Mouse (Mus musculus) spleen, embryonic (tissue): ENCODE data around the gene Tmem95.

Experiments used
- CTCF ChIA-PET: fragments of 350-600 bp; sonication (Branson Sonifier 250); formaldehyde crosslinking; loops from one replicate; lab custom pipeline; 2022; lab: Charles Lee

Gene Tmem95

DNA sequence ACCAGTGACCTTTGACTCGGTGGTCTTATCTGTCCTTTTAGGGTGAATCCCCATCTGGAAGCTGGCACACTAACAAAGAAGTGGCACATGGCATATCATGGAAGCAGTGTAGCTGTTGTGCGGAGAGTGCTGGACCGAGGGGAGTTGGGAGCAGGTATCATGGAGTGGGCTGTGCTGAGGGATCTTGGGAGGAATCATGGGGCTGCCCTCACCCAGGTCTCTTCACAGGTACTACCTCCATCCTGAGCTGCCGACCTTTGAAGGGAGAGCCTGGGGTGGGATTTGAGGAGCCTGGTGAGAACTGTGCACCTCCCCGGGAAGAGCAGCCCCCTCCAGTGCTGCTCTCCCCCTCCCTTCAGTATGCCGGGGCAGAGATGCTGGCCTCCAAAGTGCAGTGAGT is 33.9 kb upstream of the Tmem95 start:
- CTCF ChIA-PET, result no interaction called here

GRCm38 (mm10) chr11:69910781-69911560 is 33.2 kb upstream of the Tmem95 start:
- CTCF ChIA-PET, result interaction anchor here (0.5 kb wide), 1 partner anchor 291 kb away, joined by 4 read pairs; no protein-coding TSS in a partner anchor

DNA sequence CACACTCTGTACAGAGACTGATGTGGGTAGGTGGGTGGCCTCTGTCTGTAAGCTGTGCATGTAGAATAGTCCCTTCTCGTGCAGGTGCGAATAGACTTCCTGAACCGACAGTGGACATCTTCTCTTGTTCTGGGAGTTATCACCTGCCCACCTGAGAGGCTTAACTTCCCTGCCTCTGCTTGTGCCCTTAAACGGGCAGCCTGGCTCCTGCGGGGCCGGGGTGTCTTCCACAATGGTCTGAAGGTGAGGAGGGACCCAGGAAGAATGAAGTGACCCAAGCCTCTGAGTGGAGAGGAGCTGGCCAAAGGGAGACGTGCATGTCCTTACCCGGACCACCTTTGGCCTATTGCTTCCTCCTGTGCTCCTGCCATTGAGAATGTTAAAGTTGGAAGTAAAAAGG is 32.4 kb upstream of the Tmem95 start:
- CTCF ChIA-PET, result no interaction called here

DNA sequence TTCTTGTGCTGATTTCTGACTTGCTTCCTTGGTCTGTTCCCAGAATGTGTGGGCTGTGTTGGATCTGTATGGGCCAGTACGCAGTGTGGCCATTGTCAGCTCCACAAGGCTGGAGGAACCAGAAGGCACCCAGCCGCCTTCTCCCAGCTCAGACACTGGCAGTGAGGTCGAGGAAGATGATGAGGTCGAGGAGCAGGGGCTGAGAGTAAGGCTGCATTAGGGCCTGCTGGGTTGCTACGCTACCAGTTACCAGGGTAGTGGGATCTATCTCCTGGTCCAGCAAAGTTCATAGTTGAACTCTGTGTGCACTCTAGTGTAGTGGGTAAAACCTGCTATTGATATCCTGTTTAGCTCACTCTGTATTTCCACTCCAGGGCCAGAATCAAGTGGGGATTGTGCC is 31.4 kb upstream of the Tmem95 start:
- CTCF ChIA-PET, result interaction anchor here (0.7 kb wide), 2 partner anchors 13 to 14 kb away, joined by 4 to 7 read pairs; partner anchors contain the start of gene Acap1

- CTCF ChIA-PET, result interaction anchor here (0.6 kb wide), 1 partner anchor 10 kb away, joined by 3 read pairs; no protein-coding TSS in a partner anchor
These were observed 30.8 kb upstream of the Tmem95 start for GRCm38 (mm10) chr11:69908645-69909044.

GRCm38 (mm10) chr11:69904311-69904710 is 26.5 kb upstream of the Tmem95 start:
- CTCF ChIA-PET, result interaction anchor here (0.7 kb wide), 1 partner anchor 82 kb away, joined by 3 read pairs; no protein-coding TSS in a partner anchor

DNA sequence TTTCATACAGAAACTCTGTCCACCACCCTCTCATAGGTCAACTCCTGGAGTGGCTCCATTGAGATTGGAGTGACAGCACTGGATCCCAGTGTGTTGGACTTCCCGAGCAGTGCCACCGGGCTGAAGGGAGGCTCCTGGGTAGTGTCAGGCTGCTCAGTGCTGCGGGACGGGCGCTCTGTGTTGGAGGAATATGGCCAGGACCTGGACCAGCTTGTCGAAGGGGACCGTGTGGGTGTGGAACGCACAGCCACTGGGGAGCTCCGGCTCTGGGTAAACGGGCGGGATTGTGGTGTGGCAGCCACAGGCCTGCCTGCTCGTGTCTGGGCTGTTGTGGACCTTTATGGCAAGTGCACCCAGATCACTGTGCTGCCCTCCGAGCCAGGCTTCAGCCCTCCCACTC is 25.2 kb upstream of the Tmem95 start:
- CTCF ChIA-PET, result no interaction called here

DNA sequence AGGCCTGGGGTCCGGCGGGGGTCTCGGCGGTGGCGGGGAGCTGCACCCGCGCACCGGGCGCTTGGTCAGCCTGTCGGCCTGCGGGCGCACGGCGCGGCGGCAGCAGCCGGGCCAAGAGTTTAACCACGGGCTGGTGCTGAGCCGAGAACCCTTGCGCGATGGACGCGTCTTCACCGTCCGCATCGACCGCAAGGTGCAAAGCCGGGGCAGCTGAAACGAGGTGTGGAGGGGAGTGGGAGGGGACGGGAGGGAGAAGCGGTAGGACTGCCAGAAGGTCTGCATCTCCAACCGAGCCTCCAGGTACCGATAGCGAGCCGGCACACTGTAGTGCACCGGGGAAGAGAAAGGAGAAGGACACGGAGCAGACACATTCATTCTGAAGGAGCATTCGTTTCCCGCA is 24.2 kb upstream of the Tmem95 start:
- CTCF ChIA-PET, result no interaction called here

GRCm38 (mm10) chr11:69901406-69901846 is 23.6 kb upstream of the Tmem95 start:
- CTCF ChIA-PET, result no interaction called here

GRCm38 (mm10) chr11:69900471-69901405 is 22.9 kb upstream of the Tmem95 start, which contains the start of the genes 2810408A11Rik and Neurl4:
Gene 2810408A11Rik (minus strand): TSS chr11:69900987.
Gene Neurl4 (plus strand): TSS chr11:69901072.
- CTCF ChIA-PET, result interaction anchor here (1.2 kb wide), 1 partner anchor 11 kb away, joined by 3 read pairs; no protein-coding TSS in a partner anchor

GRCm38 (mm10) chr11:69899870-69900269 is 22.1 kb upstream of the Tmem95 start:
- CTCF ChIA-PET, result interaction anchor here (1.2 kb wide), 1 partner anchor 11 kb away, joined by 3 read pairs; no protein-coding TSS in a partner anchor

- CTCF ChIA-PET, result interaction anchor here (0.6 to 0.9 kb wide), 2 partner anchors 14 to 22 kb away, joined by 3 to 4 read pairs; no protein-coding TSS in a partner anchor
These were observed 17.5 kb upstream of the Tmem95 start, which contains the start of gene Acap1 for GRCm38 (mm10) chr11:69895291-69895690. Gene Acap1 (minus strand): TSS chr11:69895539.

DNA sequence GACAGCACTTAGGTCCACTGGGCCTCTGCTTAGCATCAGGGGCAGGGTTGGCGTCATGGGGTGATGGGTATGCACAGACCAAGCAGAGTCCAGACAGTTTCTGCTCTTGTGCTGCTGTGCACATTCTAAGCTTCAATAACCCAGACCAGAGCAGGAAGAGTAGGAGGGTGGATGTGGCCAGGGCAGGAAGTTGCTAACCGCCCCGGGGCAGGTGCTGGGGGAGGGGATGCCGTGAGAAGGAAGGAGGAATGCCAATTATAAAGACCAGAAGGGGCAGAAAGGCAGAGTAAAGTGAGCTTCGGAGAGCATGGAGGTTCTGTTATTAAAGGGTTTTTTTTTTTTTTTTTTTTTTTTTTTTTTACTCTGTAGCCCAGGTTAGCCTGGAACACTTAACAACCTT is 16.9 kb upstream of the Tmem95 start:
- CTCF ChIA-PET, result interaction anchor here (0.6 to 0.9 kb wide), 4 partner anchors 15 to 74 kb away, joined by 3 to 27 read pairs (median 4); no protein-coding TSS in a partner anchor

DNA sequence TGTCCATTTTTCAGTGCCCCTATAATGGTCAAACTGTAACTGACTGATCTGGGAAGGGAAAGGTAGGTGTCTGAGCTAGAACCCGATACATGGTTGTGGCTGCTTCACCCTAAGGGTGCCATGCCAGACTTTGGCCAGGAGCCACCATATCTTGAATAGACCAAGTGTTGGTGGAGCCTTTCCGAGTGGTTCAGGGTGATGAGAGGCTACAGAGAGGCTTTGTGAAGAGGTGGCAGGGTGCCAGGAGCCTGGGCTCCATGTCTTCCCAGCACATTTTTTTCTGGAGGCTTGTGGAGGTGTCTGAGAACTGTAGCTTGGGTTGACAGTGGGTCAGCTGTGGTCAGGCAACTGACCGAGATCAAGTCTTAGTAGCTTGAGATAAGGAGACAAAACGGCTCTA is 13.7 kb upstream of the Tmem95 start:
- CTCF ChIA-PET, result interaction anchor here (0.9 kb wide), 1 partner anchor 8 kb away, joined by 3 read pairs; no protein-coding TSS in a partner anchor

GRCm38 (mm10) chr11:69886907-69887635 is 9.3 kb upstream of the Tmem95 start:
- CTCF ChIA-PET, result interaction anchor here (0.5 kb wide), 1 partner anchor 158 kb away, joined by 3 read pairs; no protein-coding TSS in a partner anchor

GRCm38 (mm10) chr11:69884663-69885062 is 6.8 kb upstream of the Tmem95 start:
- CTCF ChIA-PET, result interaction anchor here (0.6 to 1.6 kb wide), 2 partner anchors 37 to 195 kb away, joined by 4 to 7 read pairs; partner anchors contain the start of gene Eif5a

- CTCF ChIA-PET, result interaction anchor here (0.6 to 1.6 kb wide), 2 partner anchors 37 to 196 kb away, joined by 4 to 7 read pairs; partner anchors contain the start of gene Eif5a
These were observed 6.4 kb upstream of the Tmem95 start for GRCm38 (mm10) chr11:69884240-69884639.

DNA sequence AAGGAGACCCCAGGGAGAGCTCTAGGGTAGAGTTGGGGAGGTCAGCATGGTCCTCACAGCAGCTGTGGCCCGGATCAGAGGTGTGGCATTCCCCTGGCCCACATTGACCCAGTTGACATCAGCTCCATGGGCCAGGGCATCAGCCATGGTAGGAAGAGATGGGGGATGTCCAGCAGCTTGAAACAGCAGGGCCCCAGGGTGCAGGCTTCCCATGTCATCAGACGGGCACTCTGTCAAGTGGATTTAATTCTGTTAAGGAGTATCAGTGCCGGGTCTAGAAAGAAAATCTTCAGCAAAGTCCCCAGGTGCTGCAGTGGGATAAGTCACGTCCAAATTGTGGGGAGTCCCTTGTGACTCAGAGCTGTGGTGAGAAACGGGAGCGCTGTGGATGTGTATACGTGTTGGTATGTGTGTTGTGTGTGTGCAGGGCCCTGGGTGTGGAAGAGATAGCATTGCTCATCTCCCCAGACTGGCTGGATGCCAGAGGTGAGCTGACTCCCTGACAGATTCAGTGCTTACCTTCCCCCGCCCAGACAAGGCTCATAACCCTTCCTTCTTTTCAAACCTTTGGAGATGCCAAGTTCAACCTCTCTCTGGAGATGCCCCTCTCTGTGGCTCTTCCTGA is 5.8 kb upstream of the Tmem95 start:
- CTCF ChIA-PET, result interaction anchor here (0.8 to 1.6 kb wide), 3 partner anchors 8 to 65 kb away, joined by 3 to 7 read pairs (median 3); partner anchors contain the start of gene Eif5a

DNA sequence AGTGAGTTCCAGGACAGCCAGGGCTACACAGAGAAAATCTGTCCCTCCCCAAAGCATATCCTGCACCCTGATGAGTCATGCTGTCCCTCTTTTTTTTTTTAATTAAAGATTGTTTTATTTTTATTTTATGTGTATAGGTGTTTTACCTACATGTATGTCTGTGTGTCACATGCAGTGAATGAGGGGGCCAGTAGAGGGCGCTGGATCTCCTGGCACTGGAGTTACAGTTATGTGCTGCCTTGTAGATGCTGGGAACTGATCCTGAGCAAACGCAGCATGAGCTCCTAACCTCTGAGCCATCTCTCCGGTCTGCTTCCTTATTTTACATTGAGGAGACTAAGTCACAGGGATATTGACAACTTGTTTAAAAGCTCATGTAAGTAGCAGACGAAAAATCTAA is 5.2 kb upstream of the Tmem95 start:
- CTCF ChIA-PET, result interaction anchor here (0.8 to 1.6 kb wide), 3 partner anchors 9 to 66 kb away, joined by 3 to 7 read pairs (median 3); partner anchors contain the start of gene Eif5a
